Mouse (Mus musculus) ovary, postnatal 14 days (tissue): ENCODE results near the gene Mecp2.

ENCODE experiments used
- DNase-seq: peaks from one replicate; pipeline ENCODE4 v3.0.0; 2022; ENCODE audit warnings: low spot score

Mecp2 gene

GRCm38 (mm10) chrX:74008063-74008462, 127.1 kb downstream of the Mecp2 start:
- DNase-seq: no peak

GRCm38 (mm10) chrX:74006401-74006800, 128.8 kb downstream of the Mecp2 start:
- DNase-seq: no peak

GRCm38 (mm10) chrX:74003644-74004043, 131.5 kb downstream of the Mecp2 start:
- DNase-seq: no peak

- DNase-seq: no peak
Observed at GRCm38 (mm10) chrX:74001024-74001423, 134.1 kb downstream of the Mecp2 start.

GRCm38 (mm10) chrX:73998911-73999869, 136.0 kb downstream of the Mecp2 start:
- no peak for DNase-seq

- DNase-seq: no peak
Observed at GRCm38 (mm10) chrX:73977783-73978182, 157.4 kb downstream of the Mecp2 start.
